Mouse (Mus musculus) heart, embryonic 11.5 days (tissue): ENCODE measurements at regions not wholly inside any gene's neighbourhood (a gene's known extent, or its start where the extent isn't known, plus 50 kb on each side); places are given as distances from the start of the nearest gene placed in this dataset.

Source experiments
- ATAC-seq: fragments of 200-750 bp; cut with Nextera tagmentation; replicated peaks from 2 replicates; pipeline ENCODE4 v1.8.0; 2017; ENCODE audit warnings: moderate library complexity; ENCODE audit not compliant: insufficient number of reproducible peaks, low FRiP score, low TSS enrichment
- H3K27ac ChIP-seq: fragments of 300-500 bp; sonication (generic); 2 replicates; pipeline ENCODE4 v1.5.1; 2014; ENCODE audit warnings: mild to moderate bottlenecking, low read depth, low read length
- H3K27me3 ChIP-seq: fragments of 300-500 bp; sonication (generic); 2 replicates; pipeline ENCODE4 v1.6.1; 2014; ENCODE audit warnings: mild to moderate bottlenecking, low read length, mixed read lengths; ENCODE audit not compliant: control insufficient read depth, insufficient read depth
- H3K36me3 ChIP-seq: fragments of 300-500 bp; sonication (generic); 2 replicates; pipeline ENCODE4 v1.6.1; 2014; ENCODE audit warnings: mild to moderate bottlenecking, low read length, moderate library complexity, mixed read lengths; ENCODE audit not compliant: control insufficient read depth, insufficient read depth
- H3K4me1 ChIP-seq: fragments of 300-500 bp; sonication (generic); 2 replicates; pipeline ENCODE4 v1.6.1; 2014; ENCODE audit warnings: low read length; ENCODE audit not compliant: control insufficient read depth, insufficient read depth
- H3K4me2 ChIP-seq: fragments of 300-500 bp; sonication (generic); 2 replicates; pipeline ENCODE4 v1.6.1; 2014; ENCODE audit warnings: mild to moderate bottlenecking, moderate library complexity
- H3K4me3 ChIP-seq: fragments of 300-500 bp; sonication (generic); 2 replicates; pipeline ENCODE4 v1.5.1; 2014; ENCODE audit warnings: low read depth, low read length
- H3K9ac ChIP-seq: fragments of 300-500 bp; sonication (generic); 2 replicates; pipeline ENCODE4 v1.6.1; 2014; ENCODE audit warnings: mild to moderate bottlenecking, low read depth, low read length, moderate library complexity
- H3K9me3 ChIP-seq: fragments of 300-500 bp; sonication (generic); replicated peaks from 2 replicates; pipeline ENCODE4 v1.6.1; 2016; ENCODE audit warnings: low read length; ENCODE audit not compliant: control insufficient read depth
- WGBS: fragments of 180-500 bp; shearing (Covaris S2); extraction: QIAGEN DNeasy Blood & Tissue Kit; methylation state at CpG from one replicate; pipeline ENCODE4 v1.1.7; 2014; ENCODE audit not compliant: insufficient replicate concordance; 5-methylcytosine and 5-hydroxymethylcytosine counted together

GRCm38 (mm10) chr9:84363478-84363877 lies 438.5 kb downstream of the Bckdhb start:
- Histone ChIP-seq H3K4me2 (no peak overlapping the region), H3K9me3 (no peaks in the 10 kb centered on the region), H3K27me3 (no peaks in the 10 kb centered on the region), H3K27ac (no peak overlapping the region), H3K4me3 (no peak overlapping the region), H3K9ac (no peak overlapping the region), H3K36me3 (no peaks in the 10 kb centered on the region), H3K4me1 (no peaks in the 10 kb centered on the region)
- ATAC-seq, result no peak
- 85% methylated on average over 5 of the region's 5 CpGs for WGBS

- no peak overlapping the region for H3K4me2 ChIP-seq
- H3K36me3 ChIP-seq, result no peaks in the 10 kb centered on the region
- no peak for ATAC-seq
- WGBS, result 54% methylated on average over 1 of the region's 1 CpGs
- no peak overlapping the region for H3K4me3 ChIP-seq
- no peaks in the 10 kb centered on the region for H3K27me3 ChIP-seq
- no peak overlapping the region for H3K9ac ChIP-seq
- no peaks in the 10 kb centered on the region for H3K9me3 ChIP-seq
- H3K27ac ChIP-seq, result no peak overlapping the region
- H3K4me1 ChIP-seq, result no peaks in the 10 kb centered on the region
Measured at GRCm38 (mm10) chr9:84369200-84369599, 444.3 kb downstream of the Bckdhb start.

GRCm38 (mm10) chr9:84370260-84370659 lies 445.3 kb downstream of the Bckdhb start:
- Histone ChIP-seq H3K27ac (no peak overlapping the region), H3K36me3 (no peaks in the 10 kb centered on the region), H3K4me2 (no peak overlapping the region), H3K27me3 (no peaks in the 10 kb centered on the region), H3K9me3 (no peaks in the 10 kb centered on the region), H3K4me3 (no peak overlapping the region), H3K4me1 (no peaks in the 10 kb centered on the region), H3K9ac (no peak overlapping the region)
- no peak for ATAC-seq
- 71% methylated on average over 4 of the region's 4 CpGs for WGBS

DNA sequence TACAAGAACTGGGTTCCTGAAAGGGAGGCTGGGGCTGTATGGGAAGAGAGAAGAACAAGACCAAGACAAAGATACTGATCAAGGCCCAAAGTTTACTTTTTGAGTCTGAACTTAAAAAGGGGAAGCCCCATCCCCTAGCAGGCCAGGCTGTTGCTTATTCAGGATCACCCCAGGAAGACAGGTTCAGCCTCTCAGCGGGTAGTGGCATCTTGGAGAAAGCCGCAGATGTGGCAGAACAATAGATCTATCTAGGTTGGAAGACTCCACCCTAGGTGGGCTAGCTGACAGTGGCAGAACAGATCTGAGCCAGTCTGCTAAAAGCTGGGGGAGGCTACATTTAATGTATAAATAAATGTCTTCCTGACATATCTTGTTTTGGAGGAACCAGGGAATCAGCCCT lies 450.8 kb downstream of the Bckdhb start:
- H3K4me3 ChIP-seq, result no peak overlapping the region
- no peaks in the 10 kb centered on the region for H3K27me3 ChIP-seq
- H3K4me1 ChIP-seq, result no peaks in the 10 kb centered on the region
- H3K9ac ChIP-seq, result no peak overlapping the region
- 66% methylated on average over 2 of the region's 2 CpGs for WGBS
- no peaks in the 10 kb centered on the region for H3K36me3 ChIP-seq
- no peak for ATAC-seq
- no peak overlapping the region for H3K27ac ChIP-seq
- H3K9me3 ChIP-seq, result no peaks in the 10 kb centered on the region
- no peak overlapping the region for H3K4me2 ChIP-seq

- H3K9ac ChIP-seq, result no peak overlapping the region
- no peaks in the 10 kb centered on the region for H3K27me3 ChIP-seq
- no peak overlapping the region for H3K27ac ChIP-seq
- no peak for ATAC-seq
- H3K36me3 ChIP-seq, result no peaks in the 10 kb centered on the region
- no peaks in the 10 kb centered on the region for H3K9me3 ChIP-seq
- H3K4me1 ChIP-seq, result no peaks in the 10 kb centered on the region
- 89% methylated on average over 6 of the region's 6 CpGs for WGBS
- H3K4me3 ChIP-seq, result no peak overlapping the region
- H3K4me2 ChIP-seq, result no peak overlapping the region
Measured at GRCm38 (mm10) chr9:84376621-84377020, 451.7 kb downstream of the Bckdhb start.

DNA sequence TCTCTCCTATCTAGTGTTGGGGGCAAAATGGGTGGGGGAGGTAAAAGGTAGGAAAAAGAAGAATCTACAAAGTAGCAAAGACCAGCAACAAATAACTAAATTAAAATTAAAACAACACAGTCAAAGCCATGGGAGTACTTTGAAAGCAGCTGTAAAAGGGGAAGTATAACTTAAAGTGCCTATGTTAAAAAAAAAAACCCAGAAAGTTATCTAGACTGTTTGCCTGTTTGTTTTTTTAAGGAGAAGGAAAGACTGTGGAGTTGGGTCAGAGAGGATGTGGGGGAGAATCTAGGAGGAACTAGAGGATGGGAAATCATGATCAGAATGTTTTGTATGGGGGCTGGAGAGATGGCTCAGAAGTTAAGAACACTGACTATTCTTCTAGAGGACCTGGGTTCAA lies 457.0 kb downstream of the Bckdhb start:
- Histone ChIP-seq H3K4me1 (no peaks in the 10 kb centered on the region), H3K9ac (no peak overlapping the region), H3K4me2 (no peak overlapping the region), H3K36me3 (no peaks in the 10 kb centered on the region), H3K9me3 (no peaks in the 10 kb centered on the region), H3K27me3 (no peaks in the 10 kb centered on the region), H3K4me3 (no peak overlapping the region), H3K27ac (no peak overlapping the region)
- ATAC-seq, result no peak

DNA sequence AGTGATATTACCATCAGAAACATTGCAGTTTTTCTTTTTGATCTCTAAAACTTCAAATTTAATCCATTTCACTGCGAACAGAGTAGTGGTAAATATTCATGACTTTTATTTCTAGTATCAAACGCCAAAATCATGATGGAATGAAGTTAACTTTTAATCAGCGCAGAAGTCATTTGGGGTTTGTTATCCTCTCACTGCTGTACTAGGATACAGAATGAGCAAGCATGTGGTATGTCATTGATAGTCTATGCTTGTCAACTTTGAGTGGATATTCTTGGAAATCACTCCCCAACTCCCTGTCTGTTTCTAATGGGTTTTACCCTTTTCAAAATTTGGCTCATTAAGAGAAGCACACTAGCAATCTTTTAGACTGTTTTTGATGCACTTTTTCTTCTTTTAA lies 464.9 kb downstream of the Bckdhb start:
- Histone ChIP-seq H3K4me3 (no peak overlapping the region), H3K4me1 (no peaks in the 10 kb centered on the region), H3K9ac (no peak overlapping the region), H3K27me3 (no peaks in the 10 kb centered on the region), H3K27ac (no peak overlapping the region), H3K36me3 (no peaks in the 10 kb centered on the region), H3K9me3 (no peaks in the 10 kb centered on the region), H3K4me2 (no peak overlapping the region)
- 84% methylated on average over 3 of the region's 3 CpGs for WGBS
- no peak for ATAC-seq

- Histone ChIP-seq H3K27me3 (no peaks in the 10 kb centered on the region), H3K9me3 (no peaks in the 10 kb centered on the region), H3K36me3 (no peaks in the 10 kb centered on the region), H3K9ac (no peak overlapping the region), H3K4me2 (no peak overlapping the region), H3K27ac (no peak overlapping the region), H3K4me3 (no peak overlapping the region), H3K4me1 (no peaks in the 10 kb centered on the region)
- no peak for ATAC-seq
- 79% methylated on average over 3 of the region's 3 CpGs for WGBS
Measured at GRCm38 (mm10) chr9:84394536-84395314, 469.8 kb downstream of the Bckdhb start.

DNA sequence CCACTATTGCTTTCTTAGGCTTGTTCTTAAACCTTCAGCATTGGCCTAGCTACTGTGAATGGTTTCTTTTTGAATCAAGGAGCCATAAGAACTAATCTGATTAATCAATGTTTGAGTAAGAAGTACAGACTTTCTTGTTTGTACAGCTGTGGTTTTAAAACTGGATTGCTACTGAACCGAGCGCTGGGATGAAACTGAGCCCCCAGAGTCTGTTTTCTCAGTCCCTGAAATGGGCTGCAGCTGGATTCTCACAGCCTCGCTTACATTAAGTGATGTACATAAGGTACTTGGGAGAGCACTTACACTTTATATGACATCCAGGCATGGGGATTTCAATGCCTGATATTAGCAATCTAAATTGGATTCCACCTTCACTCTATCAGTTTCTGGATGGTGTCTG lies 474.5 kb downstream of the Bckdhb start:
- Histone ChIP-seq H3K4me2 (no peak overlapping the region), H3K27me3 (no peaks in the 10 kb centered on the region), H3K9ac (no peak overlapping the region), H3K9me3 (no peaks in the 10 kb centered on the region), H3K4me3 (no peak overlapping the region), H3K36me3 (no peaks in the 10 kb centered on the region), H3K27ac (no peak overlapping the region), H3K4me1 (no peaks in the 10 kb centered on the region)
- ATAC-seq, result no peak
- WGBS, result 66% methylated on average over 3 of the region's 3 CpGs
